Mouse (Mus musculus): ENCODE data around the gene Ccdc57. TPM values are rescaled to one million over a fixed set of nuclear protein-coding genes. Genes with fewer than 3 reads are reported as not detected.

Gene Ccdc57
- polyA plus RNA-seq, 1 experiment, result 1.9 TPM

- H3K4me1 ChIP-seq (ENCODE audit: control insufficient read depth, insufficient read depth, low read length), result 0 out of 2 replicates have a peak, but pooled peaks cover 5% of the 10 kb centered on the region
- H3K27ac ChIP-seq (ENCODE audit: insufficient read depth, low read length), result no peak overlapping the region
- H3K4me3 ChIP-seq (ENCODE audit: insufficient read depth, low read length), result no peak overlapping the region
- TF ChIP-seq POLR2A (IDR thresholded peaks at IDR 0.05; ENCODE audit: low read depth, low read length) (no peak), CTCF (IDR thresholded peaks at IDR 0.05; ENCODE audit: borderline replicate concordance, insufficient read depth, low read length) (no peak)
Observed at GRCm38 (mm10) chr11:120964195-120965157, 31.8 kb upstream of the Ccdc57 start.

- Histone ChIP-seq H3K27ac (ENCODE audit: insufficient read depth, low read length) (no peak overlapping the region), H3K4me1 (ENCODE audit: control insufficient read depth, insufficient read depth, low read length) (0 out of 2 replicates have a peak, but pooled peaks cover 5% of the 10 kb centered on the region), H3K4me3 (ENCODE audit: insufficient read depth, low read length) (no peak overlapping the region)
- TF ChIP-seq POLR2A (IDR thresholded peaks at IDR 0.05; ENCODE audit: low read depth, low read length) (no peak), CTCF (IDR thresholded peaks at IDR 0.05; ENCODE audit: borderline replicate concordance, insufficient read depth, low read length) (no peak)
Observed at GRCm38 (mm10) chr11:120962909-120963308, 30.2 kb upstream of the Ccdc57 start.

DNA sequence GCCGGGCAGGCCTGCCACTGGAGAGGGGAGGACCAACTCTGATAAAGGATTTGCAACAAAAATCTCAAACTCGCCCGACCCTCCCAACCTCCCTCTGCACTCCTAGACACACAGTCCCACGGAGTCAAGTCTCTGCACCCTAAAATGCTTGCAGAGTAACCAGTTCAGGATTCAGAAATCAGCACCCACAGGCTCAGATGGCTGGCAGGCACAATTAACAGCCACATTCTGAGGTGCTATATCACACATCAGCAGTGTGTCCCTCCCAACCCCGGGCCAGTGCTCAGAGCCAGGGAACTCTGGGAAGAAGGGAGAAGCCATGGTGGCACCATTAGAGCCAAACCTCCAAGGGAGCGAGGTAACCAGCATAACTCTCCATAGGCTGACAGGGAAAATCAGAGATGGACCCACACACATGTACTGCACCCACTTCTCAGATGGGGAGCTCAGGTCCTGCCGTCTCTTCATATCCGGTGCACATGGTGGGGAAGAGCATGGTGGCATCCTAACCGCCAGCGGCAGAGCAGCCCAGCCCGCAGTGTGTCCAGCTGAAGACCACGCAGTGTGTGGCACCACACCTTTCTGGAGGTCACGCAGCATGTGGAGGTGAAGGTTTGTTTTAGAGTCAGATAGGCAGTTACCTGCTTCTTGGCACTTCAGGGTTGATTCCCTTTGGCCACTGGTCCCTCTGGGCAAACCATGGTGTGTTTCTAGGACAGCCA lies 29.5 kb upstream of the Ccdc57 start:
- Histone ChIP-seq H3K4me1 (ENCODE audit: control insufficient read depth, insufficient read depth, low read length) (0 out of 2 replicates have a peak, but pooled peaks cover 5% of the 10 kb centered on the region), H3K4me3 (ENCODE audit: insufficient read depth, low read length) (no peak overlapping the region), H3K27ac (ENCODE audit: insufficient read depth, low read length) (no peak overlapping the region)
- no peak for TF ChIP-seq CTCF (IDR thresholded peaks at IDR 0.05; ENCODE audit: borderline replicate concordance, insufficient read depth, low read length)
- TF ChIP-seq POLR2A (IDR thresholded peaks at IDR 0.05; ENCODE audit: low read depth, low read length), result no peak

DNA sequence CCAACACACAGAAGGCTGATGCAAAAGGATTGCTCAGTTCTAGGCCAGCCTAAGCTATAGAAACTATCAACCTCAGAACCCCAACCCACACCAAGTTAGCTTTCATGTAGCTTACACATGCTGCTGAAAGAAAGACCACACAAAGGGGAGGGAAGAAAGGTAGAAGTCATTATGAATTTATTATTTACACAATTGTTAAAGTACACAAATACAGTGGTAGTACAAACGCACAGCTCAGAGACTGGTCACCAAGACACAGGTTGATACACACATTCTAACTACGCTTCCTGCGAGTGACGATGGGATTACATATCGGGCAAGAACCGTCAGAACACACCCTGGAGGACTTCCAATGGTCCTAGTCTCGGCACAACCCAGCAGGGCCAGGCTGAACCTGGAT lies 28.9 kb upstream of the Ccdc57 start:
- H3K4me3 ChIP-seq (ENCODE audit: insufficient read depth, low read length), result no peak overlapping the region
- H3K4me1 ChIP-seq (ENCODE audit: control insufficient read depth, insufficient read depth, low read length), result 0 out of 2 replicates have a peak, but pooled peaks cover 5% of the 10 kb centered on the region
- no peak for TF ChIP-seq POLR2A (IDR thresholded peaks at IDR 0.05; ENCODE audit: low read depth, low read length)
- no peak for TF ChIP-seq CTCF (IDR thresholded peaks at IDR 0.05; ENCODE audit: borderline replicate concordance, insufficient read depth, low read length)
- no peak overlapping the region for H3K27ac ChIP-seq (ENCODE audit: insufficient read depth, low read length)

DNA sequence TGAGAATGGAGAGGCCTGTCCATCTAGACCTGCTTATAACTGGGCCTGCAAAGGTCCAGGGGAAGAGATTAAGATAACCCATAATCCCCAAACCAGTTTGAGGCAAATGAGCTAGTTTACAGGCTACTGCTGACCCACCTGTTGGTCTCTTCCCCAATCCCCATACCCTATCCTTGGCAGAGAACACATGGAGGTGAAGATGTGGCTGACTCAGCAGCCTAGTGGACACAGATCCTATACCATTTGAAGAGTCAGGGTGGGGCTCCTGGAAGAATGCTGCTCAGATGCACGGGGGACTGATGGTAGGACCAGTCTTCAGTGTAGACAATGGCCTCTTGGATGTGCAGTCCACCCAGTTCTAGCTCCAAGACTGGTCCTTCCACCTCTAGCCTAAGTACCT lies 27.6 kb upstream of the Ccdc57 start:
- 0 out of 2 replicates have a peak, but pooled peaks cover 5% of the 10 kb centered on the region for H3K4me1 ChIP-seq (ENCODE audit: control insufficient read depth, insufficient read depth, low read length)
- no peak overlapping the region for H3K27ac ChIP-seq (ENCODE audit: insufficient read depth, low read length)
- TF ChIP-seq CTCF (IDR thresholded peaks at IDR 0.05; ENCODE audit: borderline replicate concordance, insufficient read depth, low read length) (no peak), POLR2A (IDR thresholded peaks at IDR 0.05; ENCODE audit: low read depth, low read length) (no peak)
- no peak overlapping the region for H3K4me3 ChIP-seq (ENCODE audit: insufficient read depth, low read length)

GRCm38 (mm10) chr11:120959564-120959963 lies 26.9 kb upstream of the Ccdc57 start:
- Histone ChIP-seq H3K27ac (ENCODE audit: insufficient read depth, low read length) (no peak overlapping the region), H3K4me1 (ENCODE audit: control insufficient read depth, insufficient read depth, low read length) (0 out of 2 replicates have a peak, but pooled peaks cover 5% of the 10 kb centered on the region), H3K4me3 (ENCODE audit: insufficient read depth, low read length) (no peak overlapping the region)
- TF ChIP-seq POLR2A (IDR thresholded peaks at IDR 0.05; ENCODE audit: low read depth, low read length) (no peak), CTCF (IDR thresholded peaks at IDR 0.05; ENCODE audit: borderline replicate concordance, insufficient read depth, low read length) (no peak)

- no peak overlapping the region for H3K27ac ChIP-seq (ENCODE audit: insufficient read depth, low read length)
- H3K4me3 ChIP-seq (ENCODE audit: insufficient read depth, low read length), result no peak overlapping the region
- 0 out of 2 replicates have a peak, but pooled peaks cover 5% of the 10 kb centered on the region for H3K4me1 ChIP-seq (ENCODE audit: control insufficient read depth, insufficient read depth, low read length)
- TF ChIP-seq POLR2A (IDR thresholded peaks at IDR 0.05; ENCODE audit: low read depth, low read length) (no peak), CTCF (IDR thresholded peaks at IDR 0.05; ENCODE audit: borderline replicate concordance, insufficient read depth, low read length) (no peak)
Observed at GRCm38 (mm10) chr11:120959066-120959465, 26.4 kb upstream of the Ccdc57 start.

- TF ChIP-seq POLR2A (IDR thresholded peaks at IDR 0.05; ENCODE audit: low read depth, low read length), result no peak
- TF ChIP-seq CTCF (IDR thresholded peaks at IDR 0.05; ENCODE audit: borderline replicate concordance, insufficient read depth, low read length), result no peak
- Histone ChIP-seq H3K4me1 (ENCODE audit: control insufficient read depth, insufficient read depth, low read length) (0 out of 2 replicates have a peak, but pooled peaks cover 5% of the 10 kb centered on the region), H3K4me3 (ENCODE audit: insufficient read depth, low read length) (no peak overlapping the region), H3K27ac (ENCODE audit: insufficient read depth, low read length) (no peak overlapping the region)
Observed at GRCm38 (mm10) chr11:120957731-120958257, 25.1 kb upstream of the Ccdc57 start.

GRCm38 (mm10) chr11:120957052-120957451 lies 24.4 kb upstream of the Ccdc57 start:
- TF ChIP-seq POLR2A (IDR thresholded peaks at IDR 0.05; ENCODE audit: low read depth, low read length) (no peak), CTCF (IDR thresholded peaks at IDR 0.05; ENCODE audit: borderline replicate concordance, insufficient read depth, low read length) (no peak)
- no peak overlapping the region for H3K27ac ChIP-seq (ENCODE audit: insufficient read depth, low read length)
- H3K4me3 ChIP-seq (ENCODE audit: insufficient read depth, low read length), result no peak overlapping the region
- 0 out of 2 replicates have a peak, but pooled peaks cover 5% of the 10 kb centered on the region for H3K4me1 ChIP-seq (ENCODE audit: control insufficient read depth, insufficient read depth, low read length)

Measured in embryonic fibroblast, embryonic 13.5 days (primary cell).